Mouse (Mus musculus) leukemia stem cell, adult 10-12 weeks (primary cell): ENCODE data around the gene Mrpl46. TPM values are rescaled to one million over a fixed set of nuclear protein-coding genes. Genes with fewer than 3 reads are reported as not detected.

Source experiments
- polyA plus RNA-seq: library from polyadenylated mRNA; stranded (reverse); fragments of >175 nt; gene quantifications from 2 replicates; pipeline ENCODE4 v1.2.3, GENCODE M21; 2012; ENCODE audit warnings: low replicate concordance

Mrpl46 gene
- polyA plus RNA-seq = 1.0 and 14.9 TPM in 2 replicates

GRCm38 (mm10) chr7:78782639-78783581 is at the start of gene Mrpl46, which contains the start of gene Mrps11:
Gene Mrpl46 (minus strand): TSS chr7:78783531.
Gene Mrps11 (plus strand): TSS chr7:78783119.

GRCm38 (mm10) chr7:78737614-78738210 is 45.6 kb downstream of the Mrpl46 start, which contains the start of gene Ntrk3:
Gene Ntrk3 (minus strand): TSS chr7:78738012.

Other genes starting within 250 kb of the Mrpl46 start
- 0.49 TPM in 1 of 2 replicates, not detected in the other for gene Ntrk3, start 45.5 kb downstream of the Mrpl46 start, polyA plus RNA-seq
- gene Mrps11, start 412 bp downstream of the Mrpl46 start, polyA plus RNA-seq = 64.6 and 78.4 TPM in 2 replicates
- gene Det1, start 63.7 kb upstream of the Mrpl46 start, polyA plus RNA-seq = 3.8 and 16.1 TPM in 2 replicates
- 39.7 and 213 TPM in 2 replicates for gene Aen, start 112.3 kb upstream of the Mrpl46 start, polyA plus RNA-seq
- gene Isg20, start 129.9 kb upstream of the Mrpl46 start, polyA plus RNA-seq = 80.9 and 104 TPM in 2 replicates